Comparison of ENCODE assay signal across 23 mouse cellular contexts in the genomic region with DNA sequence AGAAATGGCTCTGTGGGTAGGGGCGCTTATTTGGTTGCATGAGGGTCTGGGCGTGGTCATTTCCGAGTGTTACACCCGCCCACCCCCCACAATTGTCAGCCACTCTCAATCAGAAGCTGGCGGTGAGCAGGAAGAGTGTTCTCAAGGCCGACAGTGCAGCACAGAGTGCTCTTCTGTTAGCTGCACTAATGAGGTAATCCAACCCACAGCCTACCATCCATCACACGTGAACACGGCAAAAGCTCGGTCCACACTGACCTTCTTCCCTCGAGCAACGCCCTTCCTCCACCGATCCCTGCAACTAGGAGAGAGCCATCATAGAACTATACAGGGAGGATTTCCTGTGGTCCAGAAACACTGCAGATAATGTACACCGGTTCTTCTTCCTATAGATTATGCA. TPM values are rescaled to one million over a fixed set of nuclear protein-coding genes. Genes with fewer than 3 reads are reported as not detected.
DNase-seq lines count a peak whose midpoint lies in the region; ATAC-seq and TF ChIP-seq lines count a peak whose summit lies in the region.
"Had no signal": no experiment of that assay in that cellular context is flagged by ENCODE, and none has a peak within 500 bp of the region (broad histone marks: within the 10 kb centered on the region; RNA-seq: fewer than 3 reads in every experiment).

No protein-coding gene starts in this region.

- in situ Hi-C loops in ES-E14 (cut with MboI; ENCODE audit: low sequenced_read_pairs in 2 of 2, unreplicated experiment in 2 of 2): no loop called here

- intact Hi-C loops in heart, postnatal 25 days (cut with DNase I): no loop called here

- H3K9me3 ChIP-seq in kidney, postnatal 0 days (replicated peaks; ENCODE audit: low read length): no peaks in the 10 kb centered on the region
- H3K9me3 ChIP-seq in E14TG2a.4 (ENCODE audit: low read length) (no peaks in the 10 kb centered on the region), ES-E14 (ENCODE audit: control insufficient read depth, insufficient read depth, low read depth, low read length) (no peaks in the 10 kb centered on the region)
- H3K9me3 ChIP-seq: embryonic facial prominence, embryonic 13.5 days; forebrain, embryonic 13.5 days; heart, embryonic 13.5 days; hindbrain, embryonic 15.5 days had no signal

- no peaks in the 10 kb centered on the region for H3K36me3 ChIP-seq in kidney, postnatal 0 days (ENCODE audit: insufficient read depth, low read length)
- H3K36me3 ChIP-seq in E14TG2a.4 (ENCODE audit: insufficient read depth, low read length) (peaks cover 13% of the 10 kb centered on the region), ES-E14 (ENCODE audit: control insufficient read depth, insufficient read depth, low read length, poor library complexity, severe bottlenecking) (no peaks in the 10 kb centered on the region)
- H3K36me3 ChIP-seq: embryonic facial prominence, embryonic 13.5 days; hindbrain, embryonic 15.5 days had no signal

- H3K4me2 ChIP-seq in kidney, postnatal 0 days (ENCODE audit: low read length): no peak overlapping the region
- H3K4me2 ChIP-seq: embryonic facial prominence, embryonic 13.5 days; forebrain, embryonic 13.5 days; heart, embryonic 13.5 days; hindbrain, embryonic 15.5 days had no signal

- no peaks in the 10 kb centered on the region for H3K27me3 ChIP-seq in kidney, postnatal 0 days (ENCODE audit: insufficient read depth, low read length)
- H3K27me3 ChIP-seq in E14TG2a.4 (ENCODE audit: insufficient read depth, low read length): no peaks in the 10 kb centered on the region
- H3K27me3 ChIP-seq: CH12.LX; embryonic facial prominence, embryonic 13.5 days; forebrain, embryonic 13.5 days; heart, embryonic 13.5 days; hindbrain, embryonic 15.5 days had no signal

- ATAC-seq in kidney, postnatal 0 days (replicated peaks; ENCODE audit: low FRiP score, low read depth): peak; percentile 36; the same call in 1 of the 2 replicates
- ATAC-seq in activated CD4-positive, CD25-positive, alpha-beta regulatory T cell, adult 4 months: no peak
- ATAC-seq: forebrain, embryonic 13.5 days; inflammation-experienced regulatory T-cells, adult 6 months; intestine, postnatal 0 days had no signal

- H3K4me1 ChIP-seq in kidney, postnatal 0 days (replicated peaks; ENCODE audit: insufficient read depth, low read length): no peaks in the 10 kb centered on the region
- peaks cover 57% of the 10 kb centered on the region for H3K4me1 ChIP-seq in E14TG2a.4 (replicated peaks; ENCODE audit: low read depth, low read length)
- H3K4me1 ChIP-seq in ES-E14 (ENCODE audit: control insufficient read depth in 2 of 2, insufficient read depth in 2 of 2, low read length in 2 of 2, poor library complexity in 1 of 2): peaks cover 0 to 6% of the 10 kb centered on the region in 2 experiments; a peak in 1 of 4 replicates

- H3K27ac ChIP-seq in kidney, postnatal 0 days: no peak overlapping the region
- H3K27ac ChIP-seq in ES-E14 (ENCODE audit: insufficient read depth, low read depth, low read length, poor library complexity, severe bottlenecking): no peak overlapping the region
- H3K27ac ChIP-seq: embryonic facial prominence, embryonic 13.5 days; forebrain, embryonic 13.5 days; gastrocnemius, adult 2 months; heart, embryonic 13.5 days; hindbrain, embryonic 15.5 days had no signal

- peak; percentile 79 for DNase-seq in heart, adult 11 months
- DNase-seq in heart, postnatal 25 days (ENCODE audit: low spot score): no peak
- DNase-seq in kidney, postnatal 0 days (ENCODE audit: low spot score): no peak
- DNase-seq in kidney, postnatal 14 days: no peak
- DNase-seq in ES-E14 (ENCODE audit: low read depth, low spot score): no peak
- DNase-seq in embryo, embryonic 10.5 days (ENCODE audit: low spot score): no peak
- DNase-seq: adrenal gland, adult 2 months; adrenal gland, postnatal 25 days; cerebellum, adult 11 months; cerebellum, adult 8-10 months; cerebellum, postnatal 14 days; gastrocnemius, adult 2 months; gastrocnemius, postnatal 25 days; heart, postnatal 4 days had no signal

- WGBS in kidney, postnatal 0 days: 50% methylated on average over 13 of the region's 13 CpGs

- TF ChIP-seq CTCF in kidney, postnatal 0 days (IDR thresholded peaks at IDR 0.05; ENCODE audit: low read depth): no peak
- TF ChIP-seq CTCF in E14TG2a.4 (conservative IDR thresholded peaks at IDR 0.05; ENCODE audit: low read length): no peak

- no peak overlapping the region for H3K9ac ChIP-seq in kidney, postnatal 0 days (ENCODE audit: low read depth, low read length)
- peak overlapping the region; percentile 14; the same call in 1 of the 2 replicates for H3K9ac ChIP-seq in ES-E14 (ENCODE audit: insufficient read depth, low read depth, low read length, poor library complexity, severe bottlenecking)
- H3K9ac ChIP-seq: embryonic facial prominence, embryonic 13.5 days; forebrain, embryonic 13.5 days; heart, embryonic 13.5 days; hindbrain, embryonic 15.5 days had no signal

- no peak overlapping the region for H3K4me3 ChIP-seq in kidney, postnatal 0 days (replicated peaks; ENCODE audit: low read depth, low read length)
- peak overlapping the region; percentile 27; the same call in 1 of the 2 replicates for H3K4me3 ChIP-seq in E14TG2a.4 (replicated peaks; ENCODE audit: low read length)
- no peak overlapping the region for H3K4me3 ChIP-seq in ES-E14 (ENCODE audit: insufficient read depth in 1 of 2, low read depth in 1 of 2, low read length in 2 of 2, poor library complexity in 1 of 2, severe bottlenecking in 1 of 2)
- H3K4me3 ChIP-seq: embryonic facial prominence, embryonic 13.5 days; forebrain, embryonic 13.5 days; gastrocnemius, adult 2 months; heart, embryonic 13.5 days; hindbrain, embryonic 15.5 days had no signal

TF ChIP-seq in ES-E14, 5 proteins besides CTCF, POLR2A, EP300 and RAD21:
- no peak for TF ChIP-seq HCFC1 (IDR thresholded peaks at IDR 0.05; ENCODE audit: borderline replicate concordance, insufficient read depth, low read length)
- no peak for TF ChIP-seq CHD2 (IDR thresholded peaks at IDR 0.05; ENCODE audit: low read depth, low read length)
- TF ChIP-seq MAFK (IDR thresholded peaks at IDR 0.05; ENCODE audit: insufficient read depth, low read depth, low read length): no peak
- TF ChIP-seq ZNF384 (IDR thresholded peaks at IDR 0.05; ENCODE audit: low read depth, low read length): no peak
- no peak for TF ChIP-seq ZC3H11A (IDR thresholded peaks at IDR 0.05; ENCODE audit: borderline replicate concordance, low read depth, low read length)

RNA-seq across cellular contexts. Expression of a gene that starts 36.1 kb away (rescaled TPM):
- total RNA-seq in heart, postnatal 25 days (2021): 10 to 100 TPM; 24.0 to 24.4 TPM
- 27.5 and 29.9 TPM in 2 replicates for polyA plus RNA-seq in kidney, postnatal 0 days (2015; fragmentation: Nextera tagmentation; extraction: Ambion mirVana)
- 22.3 and 24.1 TPM in 2 replicates for total RNA-seq in ES-E14 (2012; rRNA removed)
- 1 to 10 TPM; 2.3 to 4.2 TPM for polyA plus RNA-seq in activated CD4-positive, CD25-positive, alpha-beta regulatory T cell, adult 4 months (2017; shearing (Covaris generic))
